Mouse (Mus musculus): ENCODE measurements around the gene Gm11032. TPM values are rescaled to one million over a fixed set of nuclear protein-coding genes. Genes with fewer than 3 reads are reported as not detected.

Gene Gm11032
- polyA plus RNA-seq, 1 experiment from 2014 or later, result not detected

DNA sequence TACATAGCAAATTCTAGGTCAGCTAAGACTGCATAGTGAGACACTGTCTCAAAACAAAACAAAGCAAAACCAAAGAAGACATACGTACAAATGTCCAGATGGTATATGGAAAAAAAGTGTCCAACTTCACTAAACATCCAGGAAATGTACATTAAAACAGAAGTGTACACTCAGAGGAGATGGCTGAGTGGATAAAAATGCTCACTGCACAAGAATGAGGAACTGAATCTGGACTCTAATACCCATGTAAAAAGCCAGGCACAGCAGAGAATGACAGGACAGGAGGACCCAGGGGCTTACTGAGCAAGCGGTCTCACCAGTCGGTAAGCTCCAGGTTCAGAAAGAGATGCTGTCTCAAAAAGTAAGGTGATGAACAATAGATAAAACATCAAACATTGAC is 20.0 kb upstream of the Gm11032 start:
- H3K9me3 ChIP-seq, result no peaks in the 10 kb centered on the region
- peaks cover 29% of the 10 kb centered on the region for H3K4me1 ChIP-seq
- no peaks in the 10 kb centered on the region for H3K36me3 ChIP-seq
- no peak for ATAC-seq (ENCODE audit: extremely low read depth, insufficient number of reproducible peaks, low FRiP score, low TSS enrichment)
- whole genome bisulfite sequencing, result 85% methylated on average over 3 of the region's 3 CpGs
- no peak overlapping the region for H3K4me3 ChIP-seq
- H3K27me3 ChIP-seq (replicated peaks), result no peaks in the 10 kb centered on the region
- H3K4me2 ChIP-seq, result no peak overlapping the region
- H3K9ac ChIP-seq, result no peak overlapping the region
- no peak overlapping the region for H3K27ac ChIP-seq (replicated peaks)

DNA sequence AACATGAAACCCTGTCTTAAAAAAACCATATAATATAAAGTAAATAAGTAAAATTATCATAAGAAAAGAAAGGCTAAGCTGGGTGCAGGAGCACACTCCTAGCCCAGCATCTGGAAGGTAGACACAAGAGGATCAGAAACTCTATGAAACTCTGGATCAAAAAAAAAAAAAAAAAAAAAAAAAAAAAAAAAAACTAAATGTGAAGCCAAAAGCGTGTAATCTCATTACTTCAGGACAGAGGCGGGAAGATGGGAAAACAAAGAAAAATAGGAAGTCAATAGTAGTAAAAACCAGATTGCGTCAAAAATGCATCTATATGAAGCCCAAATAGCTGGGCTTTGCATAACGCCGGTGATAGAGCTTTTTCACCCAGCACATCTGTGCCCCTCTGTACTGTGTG is 18.0 kb upstream of the Gm11032 start:
- Histone ChIP-seq H3K36me3 (no peaks in the 10 kb centered on the region), H3K27ac (replicated peaks) (no peak overlapping the region), H3K27me3 (replicated peaks) (no peaks in the 10 kb centered on the region), H3K4me3 (no peak overlapping the region), H3K9me3 (no peaks in the 10 kb centered on the region), H3K4me2 (no peak overlapping the region), H3K4me1 (peaks cover 43% of the 10 kb centered on the region), H3K9ac (no peak overlapping the region)
- no peak for ATAC-seq (ENCODE audit: extremely low read depth, insufficient number of reproducible peaks, low FRiP score, low TSS enrichment)
- WGBS, result 82% methylated on average over 5 of the region's 5 CpGs

DNA sequence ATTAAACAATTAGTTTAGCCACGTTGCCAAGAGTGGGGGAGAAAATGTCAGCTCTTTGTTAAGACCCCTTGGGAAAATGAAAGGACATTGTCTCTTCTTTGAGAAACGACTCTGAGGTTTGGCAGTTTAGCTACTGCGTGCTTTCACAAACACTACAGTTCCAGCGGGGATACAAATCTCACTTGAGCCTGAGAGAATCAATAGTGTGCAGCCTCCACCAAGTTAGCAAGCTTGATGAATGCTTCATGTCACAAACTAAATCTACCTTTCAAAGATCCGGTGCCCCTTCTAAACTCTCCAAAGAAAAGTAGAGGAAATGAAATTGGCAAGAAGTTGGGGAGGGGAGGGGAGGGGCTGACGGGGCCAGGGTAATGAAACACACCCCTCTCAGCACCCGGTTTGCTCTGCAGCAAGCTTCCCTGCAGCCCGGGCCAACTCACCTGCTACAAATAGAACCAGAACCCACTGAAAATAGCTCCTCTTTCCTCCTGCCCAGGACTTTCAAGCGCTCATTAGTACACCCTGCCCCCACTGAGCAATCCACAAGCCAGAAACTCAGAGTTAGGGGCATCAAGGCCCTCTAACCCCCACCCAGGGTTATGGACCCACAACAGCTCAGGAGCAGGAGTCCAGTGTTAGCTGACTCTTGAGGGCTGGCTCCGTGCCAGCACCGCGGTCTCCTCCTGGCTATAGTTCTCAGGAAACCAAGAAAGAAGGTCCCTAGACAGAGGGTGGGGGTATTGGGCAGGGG is 17.0 kb upstream of the Gm11032 start:
- Histone ChIP-seq H3K27ac (replicated peaks) (peak overlapping the region; percentile 36), H3K4me2 (peak overlapping the region; percentile 41), H3K4me3 (no peak overlapping the region), H3K9ac (peak overlapping the region; percentile 38), H3K9me3 (no peaks in the 10 kb centered on the region), H3K4me1 (peaks cover 52% of the 10 kb centered on the region), H3K36me3 (no peaks in the 10 kb centered on the region), H3K27me3 (replicated peaks) (no peaks in the 10 kb centered on the region)
- 42% methylated on average over 12 of the region's 12 CpGs for WGBS
- peak; percentile 43; the same call in 1 of the 2 replicates for ATAC-seq (ENCODE audit: extremely low read depth, insufficient number of reproducible peaks, low FRiP score, low TSS enrichment)

DNA sequence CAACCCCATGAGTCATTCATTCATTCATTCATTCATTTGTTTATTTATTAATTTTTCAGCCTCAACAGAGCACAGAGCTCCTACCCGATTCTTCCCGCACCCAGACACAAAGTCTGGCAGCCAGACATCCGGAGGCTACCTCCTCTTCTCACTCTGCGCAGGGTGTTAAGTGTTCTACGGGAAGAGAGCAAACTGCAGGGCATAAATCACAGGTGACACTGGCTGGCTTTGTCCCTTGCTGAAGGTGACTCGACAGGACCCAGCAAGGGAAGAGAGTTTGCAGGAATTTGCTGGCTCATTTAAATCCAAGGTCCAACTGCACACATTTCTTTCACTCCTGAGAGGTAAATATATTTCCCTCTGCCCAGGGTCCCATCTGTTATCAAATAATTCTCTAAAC is 15.4 kb upstream of the Gm11032 start:
- Histone ChIP-seq H3K4me1 (peaks cover 53% of the 10 kb centered on the region), H3K9me3 (no peaks in the 10 kb centered on the region), H3K27me3 (replicated peaks) (no peaks in the 10 kb centered on the region), H3K4me2 (no peak overlapping the region), H3K4me3 (no peak overlapping the region), H3K9ac (no peak overlapping the region), H3K36me3 (no peaks in the 10 kb centered on the region), H3K27ac (replicated peaks) (peak overlapping the region; percentile 65)
- WGBS, result 20% methylated on average over 6 of the region's 6 CpGs
- no peak for ATAC-seq (ENCODE audit: extremely low read depth, insufficient number of reproducible peaks, low FRiP score, low TSS enrichment)

DNA sequence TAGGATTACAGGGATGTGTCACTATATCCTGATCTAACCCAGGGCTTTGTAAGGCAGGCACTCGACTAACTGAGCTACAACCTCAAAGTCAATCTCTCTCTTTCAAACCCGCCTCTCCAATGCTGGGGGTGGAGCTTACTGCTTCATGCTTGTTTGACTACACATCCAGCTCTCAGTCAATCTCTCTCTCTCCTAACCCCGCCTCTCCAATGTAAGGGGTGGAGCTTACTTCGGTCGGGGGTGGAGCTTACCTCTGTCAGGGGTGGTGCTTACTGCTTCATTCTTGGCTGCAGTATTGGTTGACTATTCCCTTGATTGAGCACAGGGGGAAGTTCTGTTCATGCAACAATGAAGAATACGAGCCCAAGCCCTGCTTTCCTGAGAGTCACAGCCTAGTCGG is 14.5 kb upstream of the Gm11032 start:
- Histone ChIP-seq H3K4me2 (no peak overlapping the region), H3K9ac (no peak overlapping the region), H3K27ac (replicated peaks) (peak overlapping the region; percentile 74), H3K4me3 (no peak overlapping the region), H3K36me3 (no peaks in the 10 kb centered on the region), H3K4me1 (peaks cover 53% of the 10 kb centered on the region), H3K27me3 (replicated peaks) (no peaks in the 10 kb centered on the region), H3K9me3 (no peaks in the 10 kb centered on the region)
- WGBS, result 54% methylated on average over 7 of the region's 7 CpGs
- no peak for ATAC-seq (ENCODE audit: extremely low read depth, insufficient number of reproducible peaks, low FRiP score, low TSS enrichment)

DNA sequence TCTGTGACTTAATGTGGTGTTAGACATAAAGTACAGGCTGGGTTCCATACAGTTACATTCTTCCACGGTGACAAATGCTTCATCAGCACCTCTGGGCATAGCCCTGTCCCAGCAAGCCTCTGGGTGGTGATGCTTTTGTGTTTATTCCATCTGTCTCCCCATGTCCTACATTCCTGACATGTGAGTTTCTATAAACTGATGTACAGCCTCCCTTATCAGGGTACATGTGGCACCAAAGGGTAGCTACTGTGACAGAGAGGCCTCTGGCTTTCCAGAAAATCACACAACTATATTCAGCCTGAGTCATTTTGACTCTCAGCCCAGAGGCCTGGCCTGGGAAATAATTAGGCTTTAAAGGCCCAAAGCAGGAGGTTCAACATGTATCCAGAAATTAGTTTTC is 13.3 kb upstream of the Gm11032 start:
- H3K36me3 ChIP-seq, result no peaks in the 10 kb centered on the region
- no peak overlapping the region for H3K9ac ChIP-seq
- 50% methylated on average over 1 of the region's 1 CpGs for WGBS
- no peak overlapping the region for H3K4me3 ChIP-seq
- no peak overlapping the region for H3K4me2 ChIP-seq
- no peaks in the 10 kb centered on the region for H3K9me3 ChIP-seq
- H3K27ac ChIP-seq (replicated peaks), result peak overlapping the region; percentile 74
- no peaks in the 10 kb centered on the region for H3K27me3 ChIP-seq (replicated peaks)
- ATAC-seq (ENCODE audit: extremely low read depth, insufficient number of reproducible peaks, low FRiP score, low TSS enrichment), result no peak
- H3K4me1 ChIP-seq, result peaks cover 57% of the 10 kb centered on the region

DNA sequence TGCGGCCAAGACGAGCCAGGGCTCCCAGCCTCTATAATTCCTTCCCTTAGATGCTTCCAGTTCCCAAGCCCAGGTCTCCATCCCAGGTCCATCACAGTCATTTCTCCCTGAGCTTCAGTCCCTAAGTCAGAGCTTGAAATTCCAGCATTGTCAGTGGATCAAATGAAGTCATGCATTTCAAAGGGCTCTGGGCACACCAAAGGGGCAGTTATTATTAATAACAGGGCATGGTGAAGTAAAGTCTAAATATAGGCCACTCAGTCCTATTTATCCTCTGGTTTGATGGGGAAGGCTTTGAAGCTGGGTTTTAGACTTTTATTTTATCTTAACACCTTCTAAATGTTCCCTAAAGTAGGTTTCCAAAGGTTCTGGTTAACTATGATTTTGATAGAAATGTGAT is 8.0 kb upstream of the Gm11032 start:
- no peaks in the 10 kb centered on the region for H3K36me3 ChIP-seq
- H3K4me2 ChIP-seq, result peak overlapping the region; percentile 34
- peak overlapping the region; percentile 89 for H3K27ac ChIP-seq (replicated peaks)
- WGBS, result 56% methylated on average over 2 of the region's 2 CpGs
- H3K4me3 ChIP-seq, result no peak overlapping the region
- peaks cover 27% of the 10 kb centered on the region for H3K4me1 ChIP-seq
- ATAC-seq (ENCODE audit: extremely low read depth, insufficient number of reproducible peaks, low FRiP score, low TSS enrichment), result no peak; the same call in 1 of the 2 replicates
- no peaks in the 10 kb centered on the region for H3K9me3 ChIP-seq
- 0 out of 2 replicates have a peak overlapping the region, but pooled peaks have one; percentile 40 for H3K9ac ChIP-seq
- H3K27me3 ChIP-seq (replicated peaks), result no peaks in the 10 kb centered on the region

DNA sequence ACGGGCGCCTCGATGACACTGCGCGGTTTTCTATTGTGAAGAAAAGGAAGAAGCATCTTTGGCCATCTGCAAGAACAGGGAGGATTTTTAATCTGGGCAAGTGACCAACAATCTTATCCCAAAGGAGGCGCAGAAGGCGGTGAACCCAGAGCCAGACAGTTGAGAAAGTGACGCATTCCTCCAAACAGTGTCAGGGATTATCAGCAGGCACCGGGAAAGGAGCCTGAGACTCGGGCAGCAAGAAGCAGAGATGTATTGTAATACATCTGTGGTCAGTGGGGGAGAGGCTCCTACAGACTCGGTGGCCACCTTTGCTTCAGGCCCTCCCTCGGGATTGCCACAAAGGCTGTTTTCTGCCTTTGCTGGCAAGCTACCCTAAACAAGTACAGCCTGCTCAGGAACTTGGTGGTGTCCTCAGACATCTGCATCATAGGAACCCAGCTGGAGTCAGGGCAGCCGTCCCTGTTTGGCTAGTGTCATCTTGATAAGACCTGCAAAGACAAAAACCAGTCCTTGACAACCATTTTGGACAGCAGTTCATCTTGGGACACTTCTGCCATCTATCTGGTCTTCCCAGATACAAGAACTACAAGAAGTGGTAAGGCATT is 738 bp downstream of the Gm11032 start:
- Histone ChIP-seq H3K27ac (replicated peaks) (peak overlapping the region; percentile 30; the same call in 1 of the 2 replicates), H3K4me1 (peaks cover 15% of the 10 kb centered on the region), H3K4me2 (peak overlapping the region; percentile 57), H3K9ac (peak overlapping the region; percentile 45; the same call in 1 of the 2 replicates), H3K4me3 (peak overlapping the region; percentile 5; the same call in 1 of the 2 replicates), H3K36me3 (no peaks in the 10 kb centered on the region), H3K9me3 (no peaks in the 10 kb centered on the region), H3K27me3 (replicated peaks) (no peaks in the 10 kb centered on the region)
- WGBS, result 34% methylated on average over 13 of the region's 13 CpGs
- no peak for ATAC-seq (ENCODE audit: extremely low read depth, insufficient number of reproducible peaks, low FRiP score, low TSS enrichment)

DNA sequence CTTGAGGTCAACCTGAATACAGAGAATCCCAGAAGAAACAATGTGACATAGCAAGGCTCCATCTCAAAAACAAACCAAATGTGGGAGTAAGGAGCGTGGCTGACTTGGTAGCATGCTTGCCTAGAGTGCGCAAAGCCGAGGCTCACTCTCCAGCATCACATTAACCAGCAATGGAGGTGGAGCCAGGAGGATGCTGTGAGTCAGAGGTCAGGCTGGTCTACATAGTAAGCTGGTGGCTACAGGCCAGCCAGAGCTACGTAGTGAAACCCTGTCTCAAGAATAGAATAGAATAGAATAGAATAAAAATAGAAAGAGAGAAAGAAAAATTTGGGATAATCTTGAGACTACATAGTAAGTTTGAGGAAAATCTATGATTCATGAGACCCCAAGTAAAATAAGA is 2.0 kb downstream of the Gm11032 start:
- Histone ChIP-seq H3K36me3 (no peaks in the 10 kb centered on the region), H3K27ac (replicated peaks) (no peak overlapping the region), H3K9ac (no peak overlapping the region), H3K27me3 (replicated peaks) (no peaks in the 10 kb centered on the region), H3K4me3 (no peak overlapping the region), H3K4me2 (no peak overlapping the region), H3K4me1 (peaks cover 15% of the 10 kb centered on the region), H3K9me3 (no peaks in the 10 kb centered on the region)
- ATAC-seq (ENCODE audit: extremely low read depth, insufficient number of reproducible peaks, low FRiP score, low TSS enrichment), result no peak
- 69% methylated on average over 4 of the region's 4 CpGs for WGBS

DNA sequence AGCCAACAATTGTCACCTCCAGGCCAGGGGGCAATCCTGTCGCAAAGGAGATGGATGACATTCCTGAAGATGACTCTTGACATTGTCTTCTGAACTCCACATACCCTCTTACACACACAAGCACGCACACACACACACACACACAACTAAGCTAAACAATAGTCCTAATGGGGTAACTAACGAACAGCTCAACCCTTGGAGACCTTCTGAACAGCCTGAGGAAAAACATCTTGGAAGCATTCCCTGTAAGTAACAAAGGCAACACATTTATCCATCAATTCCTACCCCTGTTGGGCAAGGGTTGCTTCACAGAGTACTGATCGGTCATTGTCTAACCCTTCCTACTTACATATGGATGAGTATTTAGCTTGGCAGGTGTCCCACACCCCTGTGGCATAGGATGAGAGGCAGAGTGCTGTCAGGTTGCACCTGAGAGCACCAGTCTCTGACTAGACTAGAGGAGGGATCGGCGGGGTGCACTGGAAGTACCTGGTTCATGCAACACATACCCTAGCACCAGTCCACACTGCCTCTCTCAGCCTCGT is 2.6 kb downstream of the Gm11032 start:
- no peak overlapping the region for H3K27ac ChIP-seq (replicated peaks)
- WGBS, result 79% methylated on average over 7 of the region's 7 CpGs

DNA sequence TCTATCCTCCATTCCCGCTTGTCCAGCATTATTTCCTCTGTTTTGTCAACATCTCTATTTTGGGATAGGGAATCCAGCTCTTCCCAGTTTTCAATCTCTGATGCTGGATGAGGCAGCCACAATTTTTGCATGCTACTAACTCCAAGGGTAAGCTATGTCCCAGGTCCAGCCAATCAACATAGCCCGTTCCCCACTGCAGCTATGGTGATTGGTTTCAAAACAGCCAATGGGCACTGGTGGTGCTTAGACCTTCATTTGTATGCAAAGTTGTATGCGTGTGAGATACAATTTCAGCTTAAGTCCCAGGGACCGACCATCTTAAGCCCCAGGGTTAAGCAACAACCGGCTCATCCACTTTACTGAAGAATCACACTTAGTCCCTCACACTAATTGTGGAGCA is 3.1 kb downstream of the Gm11032 start:
- no peak for ATAC-seq (ENCODE audit: extremely low read depth, insufficient number of reproducible peaks, low FRiP score, low TSS enrichment)
- no peaks in the 10 kb centered on the region for H3K9me3 ChIP-seq
- no peaks in the 10 kb centered on the region for H3K36me3 ChIP-seq
- H3K4me1 ChIP-seq, result peaks cover 15% of the 10 kb centered on the region
- H3K4me2 ChIP-seq, result no peak overlapping the region
- no peak overlapping the region for H3K4me3 ChIP-seq
- H3K9ac ChIP-seq, result no peak overlapping the region
- no peak overlapping the region for H3K27ac ChIP-seq (replicated peaks)
- H3K27me3 ChIP-seq (replicated peaks), result no peaks in the 10 kb centered on the region
- 59% methylated on average over 5 of the region's 5 CpGs for WGBS

More for the DNA sequence above, 2.6 kb downstream of the Gm11032 start:
- H3K9me3 ChIP-seq, result no peaks in the 10 kb centered on the region
- peaks cover 15% of the 10 kb centered on the region for H3K4me1 ChIP-seq
- H3K4me3 ChIP-seq, result no peak overlapping the region
- H3K27me3 ChIP-seq (replicated peaks), result no peaks in the 10 kb centered on the region
- H3K4me2 ChIP-seq, result no peak overlapping the region
- no peak for ATAC-seq (ENCODE audit: extremely low read depth, insufficient number of reproducible peaks, low FRiP score, low TSS enrichment)
- no peaks in the 10 kb centered on the region for H3K36me3 ChIP-seq
- H3K9ac ChIP-seq, result no peak overlapping the region

Measured in heart, embryonic 13.5 days (tissue).